In the genomic region with DNA sequence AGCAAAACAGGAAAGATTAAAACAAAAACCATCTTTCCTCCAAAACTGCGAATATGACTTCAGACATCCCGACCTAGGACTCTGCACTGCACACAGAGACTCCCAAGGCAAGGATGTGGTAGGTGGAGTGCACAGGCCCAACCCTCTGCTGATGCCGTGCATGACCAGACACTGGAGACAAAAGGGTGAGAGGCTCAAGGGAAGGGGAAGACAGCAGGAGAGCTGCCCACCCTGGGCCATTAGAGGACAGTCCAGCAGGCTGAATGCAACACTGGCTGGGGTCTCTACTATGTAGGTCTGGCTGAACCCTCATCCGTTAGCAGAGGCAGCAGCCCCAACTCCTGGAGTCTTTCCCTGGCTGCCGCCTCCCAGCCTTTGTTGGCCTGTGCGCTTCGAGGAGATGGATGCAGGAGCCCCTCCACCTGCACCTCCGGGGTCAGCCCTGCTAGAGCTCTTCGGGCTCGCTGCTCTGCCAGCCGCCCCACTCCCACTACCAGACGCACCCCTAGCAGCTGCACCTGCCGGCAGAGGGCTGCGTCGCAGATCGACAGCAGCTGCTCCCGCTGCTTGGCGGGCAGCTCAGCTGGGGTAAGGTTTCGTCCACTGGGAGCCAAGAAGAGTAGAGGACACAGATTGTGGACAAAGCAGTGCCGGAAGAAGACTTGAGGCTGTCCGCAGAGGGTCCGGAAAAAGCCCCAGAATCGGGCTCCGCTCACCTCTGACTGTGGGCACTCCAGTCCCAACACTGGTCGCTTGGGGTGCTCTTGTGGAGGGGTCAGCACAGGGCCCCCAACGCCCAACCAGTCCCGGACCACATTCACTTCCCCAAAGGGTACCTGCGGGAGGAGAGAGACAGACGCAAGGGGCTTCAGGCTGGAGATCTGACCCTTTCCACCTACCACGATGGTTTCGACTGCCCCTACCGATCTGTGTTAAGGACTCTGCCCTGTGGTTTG, we compare ENCODE assay signal across 10 mouse cellular contexts. TPM values are rescaled to one million over a fixed set of nuclear protein-coding genes. Genes with fewer than 3 reads are reported as not detected.
DNase-seq lines count a peak whose midpoint lies in the region; ATAC-seq lines count a peak whose summit lies in the region.
"Had no signal": no experiment of that assay in that cellular context is flagged by ENCODE, and none has a peak within 500 bp of the region (broad histone marks: within the 10 kb centered on the region; RNA-seq: fewer than 3 reads in every experiment).

No protein-coding gene starts in this region.

- peak; percentile 72 for DNase-seq in embryonic facial prominence, embryonic 14.5 days (ENCODE audit: low spot score)
- DNase-seq in hindbrain, embryonic 11.5 days (ENCODE audit: low spot score), result peak; percentile 55
- DNase-seq in midbrain, embryonic 14.5 days, result peak; percentile 51
- no peak for DNase-seq in layer of hippocampus, postnatal 36 days
- no peak for DNase-seq in natural killer cell, adult 2 months (ENCODE audit: low spot score in 2 of 2)
- DNase-seq in lung, postnatal 10 days, result no peak
- DNase-seq: B cell, adult 2 months; lung, adult 18-20 months had no signal

- H3K4me1 ChIP-seq in intestine, embryonic 15.5 days (replicated peaks), result no peaks in the 10 kb centered on the region
- H3K4me1 ChIP-seq in intestine, embryonic 16.5 days (ENCODE audit: control insufficient read depth, insufficient read depth, low read length), result 0 out of 2 replicates have a peak, but pooled peaks cover 3% of the 10 kb centered on the region
- H3K4me1 ChIP-seq in embryonic facial prominence, embryonic 14.5 days (ENCODE audit: control insufficient read depth, insufficient read depth, low read length), result no peaks in the 10 kb centered on the region
- no peaks in the 10 kb centered on the region; the same call in 1 of the 2 replicates for H3K4me1 ChIP-seq in hindbrain, embryonic 11.5 days (replicated peaks; ENCODE audit: control insufficient read depth, insufficient read depth, low read length)
- peaks cover 11% of the 10 kb centered on the region for H3K4me1 ChIP-seq in midbrain, embryonic 14.5 days (ENCODE audit: control insufficient read depth, insufficient read depth, low read length)

- H3K27ac ChIP-seq in intestine, embryonic 15.5 days, result no peak overlapping the region
- H3K27ac ChIP-seq in intestine, embryonic 16.5 days (ENCODE audit: low read length), result no peak overlapping the region
- H3K27ac ChIP-seq in embryonic facial prominence, embryonic 14.5 days (replicated peaks; ENCODE audit: low read depth, low read length), result no peak overlapping the region
- H3K27ac ChIP-seq in hindbrain, embryonic 11.5 days (ENCODE audit: low read depth, low read length), result peak overlapping the region; percentile 72
- H3K27ac ChIP-seq in midbrain, embryonic 14.5 days (replicated peaks; ENCODE audit: low read depth, low read length), result 0 out of 2 replicates have a peak overlapping the region, but pooled peaks have one; percentile 20

- no peaks in the 10 kb centered on the region for H3K9me3 ChIP-seq in intestine, embryonic 15.5 days
- H3K9me3 ChIP-seq in intestine, embryonic 16.5 days (ENCODE audit: control insufficient read depth, low read length), result no peaks in the 10 kb centered on the region
- no peaks in the 10 kb centered on the region for H3K9me3 ChIP-seq in embryonic facial prominence, embryonic 14.5 days (ENCODE audit: control insufficient read depth, low read length)
- no peaks in the 10 kb centered on the region for H3K9me3 ChIP-seq in hindbrain, embryonic 11.5 days (ENCODE audit: control insufficient read depth, low read length)
- no peaks in the 10 kb centered on the region for H3K9me3 ChIP-seq in midbrain, embryonic 14.5 days (ENCODE audit: control insufficient read depth, low read length)

- no peak overlapping the region for H3K4me3 ChIP-seq in intestine, embryonic 15.5 days (replicated peaks)
- H3K4me3 ChIP-seq in intestine, embryonic 16.5 days (ENCODE audit: low read length), result no peak overlapping the region
- no peak overlapping the region for H3K4me3 ChIP-seq in embryonic facial prominence, embryonic 14.5 days (ENCODE audit: low read depth, low read length)
- no peak overlapping the region for H3K4me3 ChIP-seq in hindbrain, embryonic 11.5 days (ENCODE audit: low read depth, low read length)
- no peak overlapping the region for H3K4me3 ChIP-seq in midbrain, embryonic 14.5 days (replicated peaks; ENCODE audit: low read depth, low read length)

- no peak overlapping the region for H3K9ac ChIP-seq in intestine, embryonic 15.5 days
- no peak overlapping the region for H3K9ac ChIP-seq in intestine, embryonic 16.5 days (ENCODE audit: low read depth, low read length)
- no peak overlapping the region for H3K9ac ChIP-seq in embryonic facial prominence, embryonic 14.5 days (ENCODE audit: low read depth, low read length)
- peak overlapping the region; percentile 36; the same call in 1 of the 2 replicates for H3K9ac ChIP-seq in hindbrain, embryonic 11.5 days (ENCODE audit: low read depth, low read length)
- peak overlapping the region; percentile 29; the same call in 1 of the 2 replicates for H3K9ac ChIP-seq in midbrain, embryonic 14.5 days (replicated peaks; ENCODE audit: low read length)

- H3K27me3 ChIP-seq in intestine, embryonic 15.5 days (replicated peaks), result no peaks in the 10 kb centered on the region
- H3K27me3 ChIP-seq in intestine, embryonic 16.5 days (replicated peaks; ENCODE audit: control insufficient read depth, insufficient read depth, low read length), result no peaks in the 10 kb centered on the region
- peaks cover 7% of the 10 kb centered on the region; the same call in 1 of the 2 replicates for H3K27me3 ChIP-seq in embryonic facial prominence, embryonic 14.5 days (replicated peaks; ENCODE audit: control insufficient read depth, insufficient read depth, low read length)
- no peaks in the 10 kb centered on the region for H3K27me3 ChIP-seq in hindbrain, embryonic 11.5 days (ENCODE audit: control insufficient read depth, insufficient read depth, low read length)
- no peaks in the 10 kb centered on the region for H3K27me3 ChIP-seq in midbrain, embryonic 14.5 days (ENCODE audit: control insufficient read depth, insufficient read depth, low read length)

- ATAC-seq in intestine, embryonic 15.5 days, result peak; percentile 27; the same call in 1 of the 2 replicates
- ATAC-seq in intestine, embryonic 16.5 days, result no peak
- ATAC-seq in embryonic facial prominence, embryonic 14.5 days (ENCODE audit: low read depth), result peak; percentile 80
- peak; percentile 76 for ATAC-seq in hindbrain, embryonic 11.5 days (ENCODE audit: low FRiP score)
- ATAC-seq in midbrain, embryonic 14.5 days (ENCODE audit: low FRiP score, low TSS enrichment), result peak; percentile 60; the same call in 1 of the 2 replicates

- 46% methylated on average over 32 of the region's 32 CpGs for WGBS in intestine, embryonic 15.5 days
- 51% methylated on average over 32 of the region's 32 CpGs for WGBS in intestine, embryonic 16.5 days
- 26% methylated on average over 29 of the region's 32 CpGs for WGBS in embryonic facial prominence, embryonic 14.5 days
- 16% methylated on average over 32 of the region's 32 CpGs for WGBS in hindbrain, embryonic 11.5 days
- WGBS in midbrain, embryonic 14.5 days, result 24% methylated on average over 32 of the region's 32 CpGs

- H3K36me3 ChIP-seq in intestine, embryonic 15.5 days, result no peaks in the 10 kb centered on the region
- peaks cover 7% of the 10 kb centered on the region; the same call in 1 of the 2 replicates for H3K36me3 ChIP-seq in intestine, embryonic 16.5 days (ENCODE audit: control insufficient read depth, insufficient read depth, low read length)
- H3K36me3 ChIP-seq in embryonic facial prominence, embryonic 14.5 days (ENCODE audit: control insufficient read depth, insufficient read depth, low read length), result no peaks in the 10 kb centered on the region
- no peaks in the 10 kb centered on the region for H3K36me3 ChIP-seq in hindbrain, embryonic 11.5 days (ENCODE audit: control insufficient read depth, insufficient read depth, low read length)
- peaks cover 7% of the 10 kb centered on the region; the same call in 1 of the 2 replicates for H3K36me3 ChIP-seq in midbrain, embryonic 14.5 days (ENCODE audit: control insufficient read depth, insufficient read depth, low read length)

- H3K4me2 ChIP-seq in intestine, embryonic 15.5 days (replicated peaks), result no peak overlapping the region
- no peak overlapping the region for H3K4me2 ChIP-seq in intestine, embryonic 16.5 days (ENCODE audit: low read depth, low read length)
- H3K4me2 ChIP-seq in embryonic facial prominence, embryonic 14.5 days (ENCODE audit: low read depth, low read length), result no peak overlapping the region
- peak overlapping the region; percentile 25; the same call in 1 of the 2 replicates for H3K4me2 ChIP-seq in hindbrain, embryonic 11.5 days (replicated peaks; ENCODE audit: low read depth, low read length)
- peak overlapping the region; percentile 29 for H3K4me2 ChIP-seq in midbrain, embryonic 14.5 days (ENCODE audit: low read length)

RNA-seq across cellular contexts. Expression of a gene that starts 11.2 kb away (rescaled TPM):
- 17.8 and 18.2 TPM in 2 replicates for polyA plus RNA-seq in intestine, embryonic 15.5 days (2015; fragmentation: Nextera tagmentation; extraction: Ambion mirVana)
- polyA plus RNA-seq in intestine, embryonic 16.5 days (2015; fragmentation: Nextera tagmentation; extraction: Ambion mirVana), result 20.2 and 22.1 TPM in 2 replicates
- 14.9 and 18.4 TPM in 2 replicates for polyA plus RNA-seq in embryonic facial prominence, embryonic 14.5 days (2014; fragmentation: Nextera tagmentation; extraction: Ambion mirVana)
- polyA plus RNA-seq in hindbrain, embryonic 11.5 days (2014; fragmentation: Nextera tagmentation; extraction: Ambion mirVana), result 23.9 and 35.8 TPM in 2 replicates
- polyA plus RNA-seq in midbrain, embryonic 14.5 days (2014; fragmentation: Nextera tagmentation; extraction: Ambion mirVana), result 22.7 and 25.0 TPM in 2 replicates
- total RNA-seq in layer of hippocampus, postnatal 36 days (2021), result 10 to 100 TPM; 20.9 to 22.5 TPM

Comparison
In these comparisons a context has a peak if more than half of its experiments do, and no peak if none do; other contexts are left out.
1. H3K27ac ChIP-seq: peak in hindbrain, embryonic 11.5 days (single experiment) and midbrain, embryonic 14.5 days (single experiment); none in intestine, embryonic 15.5 days (single experiment), intestine, embryonic 16.5 days (single experiment) and embryonic facial prominence, embryonic 14.5 days (single experiment).
2. H3K4me2 ChIP-seq: peak in hindbrain, embryonic 11.5 days (single experiment) and midbrain, embryonic 14.5 days (single experiment); none in intestine, embryonic 15.5 days (single experiment), intestine, embryonic 16.5 days (single experiment) and embryonic facial prominence, embryonic 14.5 days (single experiment).
3. H3K9ac ChIP-seq: peak in hindbrain, embryonic 11.5 days (single experiment) and midbrain, embryonic 14.5 days (single experiment); none in intestine, embryonic 15.5 days (single experiment), intestine, embryonic 16.5 days (single experiment) and embryonic facial prominence, embryonic 14.5 days (single experiment).
4. DNase-seq: peak in embryonic facial prominence, embryonic 14.5 days (single experiment), hindbrain, embryonic 11.5 days (single experiment) and midbrain, embryonic 14.5 days (single experiment); none in layer of hippocampus, postnatal 36 days (0 of 2), natural killer cell, adult 2 months (0 of 2) and lung, postnatal 10 days (single experiment).